Mouse (Mus musculus) testis, adult 2 months (tissue): Measurements from ENCODE around the gene Pmf1. TPM values are rescaled to one million over a fixed set of nuclear protein-coding genes. Genes with fewer than 3 reads are reported as not detected.
"Not testable (repeated sequence)": the region's sequence is repeated elsewhere in the genome, so short reads cannot be mapped to it uniquely, and the experiment has no call there.

Source experiments
- H3K27ac ChIP-seq: fragments of 200-500 bp; 2 replicates; pipeline ENCODE4 v1.5.1; 2012; ENCODE audit warnings: low read depth, low read length; ENCODE audit not compliant: control insufficient read depth, insufficient read depth
- H3K27me3 ChIP-seq: fragments of 200-500 bp; 2 replicates; pipeline ENCODE4 v1.6.1; 2012; ENCODE audit warnings: mild to moderate bottlenecking, low read length, moderate library complexity; ENCODE audit not compliant: control insufficient read depth, insufficient read depth
- H3K36me3 ChIP-seq: fragments of 200-500 bp; 2 replicates; pipeline ENCODE4 v1.6.1; 2012; ENCODE audit warnings: mild to moderate bottlenecking, low read length; ENCODE audit not compliant: control insufficient read depth, insufficient read depth
- H3K4me1 ChIP-seq: fragments of 200-500 bp; 2 replicates; pipeline ENCODE4 v1.6.1; 2012; ENCODE audit warnings: low read length; ENCODE audit not compliant: control insufficient read depth, insufficient read depth
- H3K4me3 ChIP-seq: fragments of 200-500 bp; 2 replicates; pipeline ENCODE4 v1.5.1; 2012; ENCODE audit warnings: low read depth, mild to moderate bottlenecking, low read length, moderate library complexity, mixed read lengths; ENCODE audit not compliant: control insufficient read depth
- CTCF ChIP-seq: fragments of 200-500 bp; IDR thresholded peaks from 2 replicates; pipeline ENCODE4 v1.5.1; 2012; ENCODE audit warnings: low read depth, mild to moderate bottlenecking, inconsistent platforms, low read length, moderate library complexity; ENCODE audit not compliant: control insufficient read depth, insufficient read depth, insufficient replicate concordance
- POLR2A ChIP-seq: fragments of 200-500 bp; IDR thresholded peaks from 2 replicates; pipeline ENCODE4 v1.6.1; 2012; ENCODE audit warnings: low read depth, mild to moderate bottlenecking, inconsistent platforms, low read length, moderate library complexity; ENCODE audit not compliant: control insufficient read depth
- polyA plus RNA-seq: library from polyadenylated mRNA; depleted of rRNA; stranded (reverse); fragments of >200 nt; gene quantifications from 2 replicates; pipeline ENCODE4 v1.2.3, GENCODE M21; 2012

The Pmf1 gene
- polyA plus RNA-seq, 1 experiment = 27.9 TPM

DNA sequence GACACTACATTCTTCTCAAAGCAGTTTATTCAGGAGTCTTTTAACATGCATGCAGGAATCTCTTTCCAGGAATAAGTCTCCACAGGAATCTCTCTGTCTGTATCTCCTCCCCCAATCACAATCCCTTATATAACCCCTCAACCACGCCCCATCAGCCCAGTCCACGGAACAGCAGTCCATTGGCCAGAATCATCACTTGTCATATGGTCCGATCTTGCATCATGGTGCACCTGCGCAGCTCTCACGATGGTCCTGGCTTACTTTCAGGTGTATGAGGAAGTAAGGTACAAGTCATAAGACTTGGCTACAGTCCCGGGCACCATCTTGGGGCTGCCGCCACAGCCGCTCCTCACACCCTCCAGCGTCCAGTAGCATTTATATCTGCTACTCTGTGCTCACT, 37.5 kb downstream of the Pmf1 start, which contains the start of gene Bglap3:
TSS of gene Bglap3 (minus strand) at position 101 of the 400 bp plus-strand sequence.
- not testable (repeated sequence) for H3K27ac ChIP-seq, H3K4me1 ChIP-seq

DNA sequence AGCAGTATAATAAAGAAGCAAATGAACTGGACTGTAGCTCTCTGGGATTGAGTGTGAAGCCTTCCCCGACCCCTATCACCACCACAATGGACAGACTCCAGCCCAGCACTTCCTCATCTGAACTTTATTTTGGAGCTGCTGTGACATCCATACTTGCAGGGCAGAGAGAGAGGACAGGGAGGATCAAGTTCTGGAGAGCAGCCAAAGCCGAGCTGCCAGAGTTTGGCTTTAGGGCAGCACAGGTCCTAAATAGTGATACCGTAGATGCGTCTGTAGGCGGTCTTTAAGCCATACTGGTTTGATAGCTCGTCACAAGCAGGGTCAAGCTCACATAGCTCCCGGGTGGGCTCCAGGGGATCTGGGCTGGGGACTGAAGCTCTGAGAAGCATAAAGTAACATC, 41.6 kb downstream of the Pmf1 start:
- not testable (repeated sequence) for H3K4me3 ChIP-seq, H3K27me3 ChIP-seq, H3K36me3 ChIP-seq, H3K27ac ChIP-seq
- peaks cover 16% of the 10 kb centered on the region for H3K4me1 ChIP-seq

More for the DNA sequence above, 37.5 kb downstream of the Pmf1 start, which contains the start of gene Bglap3:
- not testable (repeated sequence) for H3K36me3 ChIP-seq, H3K27me3 ChIP-seq, H3K4me3 ChIP-seq

DNA sequence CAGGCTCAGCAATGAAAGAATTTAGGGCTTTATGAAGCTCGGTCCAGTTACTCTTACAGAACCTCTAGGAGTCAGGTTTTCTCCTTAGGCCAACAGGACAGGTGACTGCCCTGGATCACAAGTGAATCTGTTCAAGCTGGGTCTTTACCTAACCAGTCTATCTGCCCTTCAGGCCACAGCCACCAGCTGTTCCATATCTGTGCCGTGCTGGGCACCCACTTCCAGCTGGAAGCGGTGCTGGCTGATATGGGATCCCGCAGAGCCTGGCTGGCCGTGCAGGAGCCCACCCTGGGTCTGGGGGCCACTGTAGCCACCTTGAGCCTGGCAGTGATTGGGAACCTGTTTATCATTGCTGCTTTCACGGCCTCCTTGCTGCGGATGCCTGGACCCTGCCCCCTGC, 42.6 kb downstream of the Pmf1 start:
- not testable (repeated sequence) for H3K27me3 ChIP-seq, H3K27ac ChIP-seq
- peaks cover 16% of the 10 kb centered on the region for H3K4me1 ChIP-seq

GRCm38 (mm10) chr3:88366830-88367428, 43.2 kb downstream of the Pmf1 start:
- not testable (repeated sequence) for H3K27ac ChIP-seq, H3K36me3 ChIP-seq, H3K27me3 ChIP-seq, H3K4me3 ChIP-seq
- peaks cover 16% of the 10 kb centered on the region for H3K4me1 ChIP-seq

More for the DNA sequence above, 42.6 kb downstream of the Pmf1 start:
- not testable (repeated sequence) for H3K36me3 ChIP-seq, H3K4me3 ChIP-seq

- H3K27me3 ChIP-seq = no peaks in the 10 kb centered on the region
- H3K4me3 ChIP-seq = peak overlapping the region; percentile 10
- no peaks in the 10 kb centered on the region for H3K36me3 ChIP-seq
- peaks cover 16% of the 10 kb centered on the region for H3K4me1 ChIP-seq
- H3K27ac ChIP-seq = no peak overlapping the region
- TF ChIP-seq CTCF (no peak), POLR2A (no peak)
Measured at GRCm38 (mm10) chr3:88365705-88366361, 44.3 kb downstream of the Pmf1 start.

GRCm38 (mm10) chr3:88364337-88364736, 45.8 kb downstream of the Pmf1 start, which contains the start of gene Paqr6:
TSS of gene Paqr6 (plus strand) at chr3:88364584.
- Histone ChIP-seq H3K36me3 (no peaks in the 10 kb centered on the region; the same call in 1 of the 2 replicates), H3K27me3 (no peaks in the 10 kb centered on the region), H3K4me3 (peak within 1 kb of the TSS; percentile 3), H3K27ac (no peak within 1 kb of the TSS; the same call in 1 of the 2 replicates), H3K4me1 (peaks cover 16% of the 10 kb centered on the region)
- TF ChIP-seq POLR2A = no peak
- TF ChIP-seq CTCF = no peak

DNA sequence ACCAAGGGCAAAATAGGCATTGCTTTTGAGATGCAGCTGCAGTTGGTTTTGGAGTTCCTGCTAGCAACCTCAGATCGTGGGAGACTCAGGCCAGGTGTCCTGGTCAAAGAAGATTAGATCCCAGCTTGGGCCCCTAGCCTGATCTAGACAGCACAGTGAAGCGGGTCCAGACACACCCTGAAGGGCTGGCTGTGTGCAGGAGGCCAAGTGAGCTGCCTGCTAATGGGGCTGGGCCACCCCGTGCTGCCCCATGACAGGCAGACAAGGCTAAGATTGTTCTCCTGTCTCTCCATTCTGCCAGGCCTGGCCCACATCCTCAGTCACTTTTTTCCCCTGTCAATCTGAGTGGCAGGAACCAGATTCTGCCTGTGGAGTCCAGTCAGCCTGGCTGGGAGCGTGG, 46.4 kb downstream of the Pmf1 start:
- Histone ChIP-seq H3K4me1 (peaks cover 16% of the 10 kb centered on the region), H3K27ac (no peak overlapping the region), H3K27me3 (no peaks in the 10 kb centered on the region), H3K4me3 (no peak overlapping the region), H3K36me3 (peaks cover 1% of the 10 kb centered on the region; the same call in 1 of the 2 replicates)
- TF ChIP-seq CTCF (no peak), POLR2A (no peak)
